Mouse (Mus musculus) forebrain, embryonic 13.5 days (tissue): ENCODE data around the gene Olfr923. TPM values are rescaled to one million over a fixed set of nuclear protein-coding genes. Genes with fewer than 3 reads are reported as not detected.
"Not testable (repeated sequence)": the region's sequence is repeated elsewhere in the genome, so short reads cannot be mapped to it uniquely, and the experiment has no call there.

Experiments used
- ATAC-seq: fragments of 200-750 bp; cut with Nextera tagmentation; 2 replicates; pipeline ENCODE4 v1.8.0; 2017
- H3K27ac ChIP-seq: fragments of 300-500 bp; sonication (generic); 2 replicates; pipeline ENCODE4 v1.5.1; 2015; ENCODE audit warnings: inconsistent platforms, mild to moderate bottlenecking, moderate library complexity
- H3K27me3 ChIP-seq: fragments of 300-500 bp; sonication (generic); 2 replicates; pipeline ENCODE4 v1.6.1; 2015; ENCODE audit warnings: mild to moderate bottlenecking, inconsistent platforms
- H3K36me3 ChIP-seq: fragments of 300-500 bp; sonication (generic); 2 replicates; pipeline ENCODE4 v1.6.1; 2015; ENCODE audit warnings: mild to moderate bottlenecking, inconsistent platforms; ENCODE audit not compliant: poor library complexity, severe bottlenecking
- H3K4me1 ChIP-seq: fragments of 300-500 bp; sonication (generic); 2 replicates; pipeline ENCODE4 v1.6.1; 2015; ENCODE audit warnings: inconsistent platforms
- H3K4me2 ChIP-seq: fragments of 300-500 bp; sonication (generic); 2 replicates; pipeline ENCODE4 v1.6.1; 2015; ENCODE audit warnings: inconsistent platforms, mild to moderate bottlenecking, moderate library complexity
- H3K4me3 ChIP-seq: fragments of 300-500 bp; sonication (generic); 2 replicates; pipeline ENCODE4 v1.5.1; 2015; ENCODE audit warnings: mild to moderate bottlenecking, inconsistent platforms
- H3K9ac ChIP-seq: fragments of 300-500 bp; sonication (generic); 2 replicates; pipeline ENCODE4 v1.6.1; 2015; ENCODE audit warnings: mild to moderate bottlenecking, inconsistent platforms
- H3K9me3 ChIP-seq: fragments of 300-500 bp; sonication (generic); replicated peaks from 2 replicates; pipeline ENCODE4 v1.6.1; 2016; ENCODE audit warnings: inconsistent platforms
- WGBS: fragments of 180-500 bp; shearing (Covaris S2); methylation state at CpG from one replicate; pipeline ENCODE4 v1.1.7; 2015; 5-methylcytosine and 5-hydroxymethylcytosine counted together
- polyA plus RNA-seq: library from polyadenylated mRNA; unstranded; fragments of >200 nt; fragmentation: Nextera tagmentation; extraction: Ambion mirVana; gene quantifications from 2 replicates; pipeline ENCODE4 v1.2.1, GENCODE M21; 2015

Gene Olfr923
- not detected in 2 replicates for polyA plus RNA-seq

- ATAC-seq: no peak
- no peak within 1 kb of the TSS for H3K4me2 ChIP-seq
- no peak within 1 kb of the TSS for H3K27ac ChIP-seq
These were observed at the start of gene Olfr923 for GRCm38 (mm10) chr9:38826245-38826644. TSS of gene Olfr923 (plus strand) at chr9:38826545.

GRCm38 (mm10) chr9:38792689-38793088 lies 33.7 kb upstream of the Olfr923 start:
- Histone ChIP-seq H3K4me1 (no peaks in the 10 kb centered on the region), H3K9me3 (no peaks in the 10 kb centered on the region), H3K9ac (no peak overlapping the region), H3K4me2 (no peak overlapping the region), H3K36me3 (no peaks in the 10 kb centered on the region), H3K27ac (no peak overlapping the region), H3K4me3 (no peak overlapping the region), H3K27me3 (no peaks in the 10 kb centered on the region)
- 86% methylated on average over 2 of the region's 2 CpGs for WGBS
- no peak for ATAC-seq

More at GRCm38 (mm10) chr9:38826245-38826644, at the start of gene Olfr923:
- Histone ChIP-seq H3K4me3 (no peak within 1 kb of the TSS), H3K9ac (no peak within 1 kb of the TSS), H3K4me1 (no peaks in the 10 kb centered on the region), H3K27me3 (no peaks in the 10 kb centered on the region), H3K9me3 (no peaks in the 10 kb centered on the region), H3K36me3 (no peaks in the 10 kb centered on the region)
- 100% methylated on average over 1 of the region's 1 CpGs for WGBS

GRCm38 (mm10) chr9:38805696-38806095 lies 20.6 kb upstream of the Olfr923 start:
- no peaks in the 10 kb centered on the region for H3K36me3 ChIP-seq
- no peak overlapping the region for H3K4me3 ChIP-seq
- no peaks in the 10 kb centered on the region for H3K4me1 ChIP-seq
- H3K9ac ChIP-seq: no peak overlapping the region
- no peak overlapping the region for H3K4me2 ChIP-seq
- H3K9me3 ChIP-seq: no peaks in the 10 kb centered on the region
- H3K27ac ChIP-seq: no peak overlapping the region
- no peaks in the 10 kb centered on the region for H3K27me3 ChIP-seq
- ATAC-seq: no peak

GRCm38 (mm10) chr9:38814314-38814713 lies 12.0 kb upstream of the Olfr923 start, which contains the start of gene Olfr922:
TSS of gene Olfr922 (plus strand) at chr9:38814614.
- Histone ChIP-seq H3K36me3 (no peaks in the 10 kb centered on the region), H3K9me3 (no peaks in the 10 kb centered on the region), H3K4me2 (no peak within 1 kb of the TSS), H3K27ac (no peak within 1 kb of the TSS), H3K9ac (no peak within 1 kb of the TSS), H3K27me3 (no peaks in the 10 kb centered on the region), H3K4me3 (no peak within 1 kb of the TSS), H3K4me1 (no peaks in the 10 kb centered on the region)
- no peak for ATAC-seq
- 70% methylated on average over 2 of the region's 2 CpGs for WGBS

GRCm38 (mm10) chr9:38815458-38815986 lies 10.8 kb upstream of the Olfr923 start:
- WGBS: 89% methylated on average over 1 of the region's 1 CpGs

GRCm38 (mm10) chr9:38833027-38833426 lies 6.7 kb downstream of the Olfr923 start:
- H3K9me3 ChIP-seq: no peaks in the 10 kb centered on the region
- no peaks in the 10 kb centered on the region for H3K27me3 ChIP-seq
- H3K4me1 ChIP-seq: no peaks in the 10 kb centered on the region
- H3K9ac ChIP-seq: no peak overlapping the region
- no peak overlapping the region for H3K4me2 ChIP-seq
- 70% methylated on average over 2 of the region's 2 CpGs for WGBS
- no peak overlapping the region for H3K4me3 ChIP-seq
- no peak for ATAC-seq
- H3K27ac ChIP-seq: no peak overlapping the region
- no peaks in the 10 kb centered on the region for H3K36me3 ChIP-seq

More at GRCm38 (mm10) chr9:38815458-38815986, 10.8 kb upstream of the Olfr923 start:
- no peak for ATAC-seq
- Histone ChIP-seq H3K4me2 (no peak overlapping the region), H3K9ac (no peak overlapping the region), H3K4me1 (no peaks in the 10 kb centered on the region), H3K9me3 (no peaks in the 10 kb centered on the region), H3K27ac (no peak overlapping the region), H3K4me3 (no peak overlapping the region), H3K36me3 (no peaks in the 10 kb centered on the region), H3K27me3 (no peaks in the 10 kb centered on the region)

- H3K9ac ChIP-seq: no peak within 1 kb of the TSS
- H3K9me3 ChIP-seq: no peaks in the 10 kb centered on the region
- H3K4me2 ChIP-seq: no peak within 1 kb of the TSS
- WGBS: 91% methylated on average over 1 of the region's 1 CpGs
- ATAC-seq: no peak
- H3K27me3 ChIP-seq: no peaks in the 10 kb centered on the region
- no peak within 1 kb of the TSS for H3K4me3 ChIP-seq
- no peaks in the 10 kb centered on the region for H3K4me1 ChIP-seq
- H3K27ac ChIP-seq: no peak within 1 kb of the TSS
- H3K36me3 ChIP-seq: no peaks in the 10 kb centered on the region
These were observed 17.8 kb downstream of the Olfr923 start, which contains the start of gene Olfr924 for GRCm38 (mm10) chr9:38844149-38844548. TSS of gene Olfr924 (plus strand) at chr9:38844449.

GRCm38 (mm10) chr9:38854760-38855159 lies 28.4 kb downstream of the Olfr923 start, which contains the start of gene Olfr26:
TSS of gene Olfr26 (plus strand) at chr9:38855060.
- H3K4me2 ChIP-seq: no peak within 1 kb of the TSS
- H3K9ac ChIP-seq: no peak within 1 kb of the TSS
- H3K4me1 ChIP-seq: no peaks in the 10 kb centered on the region
- H3K27me3 ChIP-seq: no peaks in the 10 kb centered on the region
- no peak for ATAC-seq
- no peak within 1 kb of the TSS for H3K27ac ChIP-seq
- H3K9me3 ChIP-seq: no peaks in the 10 kb centered on the region
- H3K36me3 ChIP-seq: no peaks in the 10 kb centered on the region
- no peak within 1 kb of the TSS for H3K4me3 ChIP-seq

GRCm38 (mm10) chr9:38874880-38875279 lies 48.5 kb downstream of the Olfr923 start:
- 51% methylated on average over 2 of the region's 2 CpGs for WGBS

GRCm38 (mm10) chr9:38876826-38877225 lies 50.5 kb downstream of the Olfr923 start, which contains the start of gene Olfr926:
TSS of gene Olfr926 (plus strand) at chr9:38877126.
- Histone ChIP-seq H3K27me3 (no peaks in the 10 kb centered on the region), H3K4me3 (no peak within 1 kb of the TSS), H3K36me3 (no peaks in the 10 kb centered on the region), H3K9me3 (peaks cover 7% of the 10 kb centered on the region; the same call in 1 of the 2 replicates), H3K4me1 (no peaks in the 10 kb centered on the region), H3K9ac (no peak within 1 kb of the TSS), H3K4me2 (no peak within 1 kb of the TSS), H3K27ac (no peak within 1 kb of the TSS)
- no peak for ATAC-seq
- 80% methylated on average over 2 of the region's 2 CpGs for WGBS

More at GRCm38 (mm10) chr9:38874880-38875279, 48.5 kb downstream of the Olfr923 start:
- H3K27ac ChIP-seq, H3K9me3 ChIP-seq, H3K4me2 ChIP-seq, H3K4me3 ChIP-seq, H3K9ac ChIP-seq, H3K36me3 ChIP-seq, H3K4me1 ChIP-seq, ATAC-seq, H3K27me3 ChIP-seq: not testable (repeated sequence)

Other genes starting within 250 kb of the Olfr923 start
- gene Olfr912, start 246.4 kb upstream of the Olfr923 start, polyA plus RNA-seq: not detected in 2 replicates
- not detected in 2 replicates for gene Olfr913, start 233.8 kb upstream of the Olfr923 start, polyA plus RNA-seq
- gene Olfr914, start 221.4 kb upstream of the Olfr923 start, polyA plus RNA-seq: not detected in 2 replicates
- gene Olfr916, start 166.7 kb upstream of the Olfr923 start, polyA plus RNA-seq: not detected in 2 replicates
- not detected in 2 replicates for gene Olfr917, start 160.7 kb upstream of the Olfr923 start, polyA plus RNA-seq
- gene Olfr918, start 151.9 kb upstream of the Olfr923 start, polyA plus RNA-seq: not detected in 2 replicates
- not detected in 2 replicates for gene Olfr919, start 122.9 kb upstream of the Olfr923 start, polyA plus RNA-seq
- 4.5 and 6.2 TPM in 2 replicates for gene Vwa5a, start 108.3 kb upstream of the Olfr923 start, polyA plus RNA-seq
- gene Olfr920, start 74.2 kb upstream of the Olfr923 start, polyA plus RNA-seq: not detected in 2 replicates
- gene Olfr921, start 53.5 kb upstream of the Olfr923 start, polyA plus RNA-seq: not detected in 2 replicates
- gene Olfr922, start 11.9 kb upstream of the Olfr923 start, polyA plus RNA-seq: not detected in 2 replicates
- not detected in 2 replicates for gene Olfr924, start 17.9 kb downstream of the Olfr923 start, polyA plus RNA-seq
- not detected in 2 replicates for gene Olfr26, start 28.5 kb downstream of the Olfr923 start, polyA plus RNA-seq
- not detected in 2 replicates for gene Olfr926, start 50.6 kb downstream of the Olfr923 start, polyA plus RNA-seq
- not detected in 2 replicates for gene Olfr930, start 103.3 kb downstream of the Olfr923 start, polyA plus RNA-seq
- not detected in 2 replicates for gene Olfr933, start 145.8 kb downstream of the Olfr923 start, polyA plus RNA-seq
- gene Olfr934, start 161.8 kb downstream of the Olfr923 start, polyA plus RNA-seq: not detected in 2 replicates
- gene Olfr935, start 173.1 kb downstream of the Olfr923 start, polyA plus RNA-seq: not detected in 2 replicates
- not detected in 2 replicates for gene Olfr146, start 196.8 kb downstream of the Olfr923 start, polyA plus RNA-seq
- gene Olfr937, start 238.4 kb downstream of the Olfr923 start, polyA plus RNA-seq: not detected in 2 replicates